In genomic region chr7:27654607-27655276, GRCm38 (mm10) we compare ENCODE assay signal across 10 mouse cellular contexts. TPM values are rescaled to one million over a fixed set of nuclear protein-coding genes. Genes with fewer than 3 reads are reported as not detected.
DNase-seq lines count a peak whose midpoint lies in the region; ATAC-seq lines count a peak whose summit lies in the region.
"Had no signal": no experiment of that assay in that cellular context is flagged by ENCODE, and none has a peak within 500 bp of the region (broad histone marks: within the 10 kb centered on the region; RNA-seq: fewer than 3 reads in every experiment).

No protein-coding gene starts in this region.

- H3K4me3 ChIP-seq in forebrain, embryonic 10.5 days: peak overlapping the region; percentile 60
- H3K4me3 ChIP-seq in forebrain, embryonic 11.5 days (ENCODE audit: low read depth, low read length): no peak overlapping the region
- peak overlapping the region; percentile 64 for H3K4me3 ChIP-seq in forebrain, embryonic 16.5 days (replicated peaks; ENCODE audit: low read length)
- peak overlapping the region; percentile 71 for H3K4me3 ChIP-seq in midbrain, embryonic 13.5 days (replicated peaks)

- H3K27ac ChIP-seq in forebrain, embryonic 10.5 days: no peak overlapping the region
- no peak overlapping the region for H3K27ac ChIP-seq in forebrain, embryonic 11.5 days (ENCODE audit: low read depth, low read length)
- H3K27ac ChIP-seq in forebrain, embryonic 16.5 days (ENCODE audit: low read length): no peak overlapping the region
- H3K27ac ChIP-seq in midbrain, embryonic 13.5 days: peak overlapping the region; percentile 95

- H3K9me3 ChIP-seq in forebrain, embryonic 10.5 days: 0 out of 2 replicates have a peak, but pooled peaks cover 2% of the 10 kb centered on the region
- no peaks in the 10 kb centered on the region for H3K9me3 ChIP-seq in forebrain, embryonic 11.5 days (ENCODE audit: control insufficient read depth, low read length)
- H3K9me3 ChIP-seq in forebrain, embryonic 16.5 days (ENCODE audit: control insufficient read depth, low read length): no peaks in the 10 kb centered on the region
- no peaks in the 10 kb centered on the region for H3K9me3 ChIP-seq in midbrain, embryonic 13.5 days

- peaks cover 32% of the 10 kb centered on the region for H3K4me1 ChIP-seq in forebrain, embryonic 10.5 days
- H3K4me1 ChIP-seq in forebrain, embryonic 11.5 days (replicated peaks; ENCODE audit: control insufficient read depth, insufficient read depth, low read length): no peaks in the 10 kb centered on the region
- peaks cover 22% of the 10 kb centered on the region for H3K4me1 ChIP-seq in forebrain, embryonic 16.5 days (replicated peaks; ENCODE audit: control insufficient read depth, insufficient read depth, low read length)
- H3K4me1 ChIP-seq in midbrain, embryonic 13.5 days (replicated peaks): peaks cover 31% of the 10 kb centered on the region

- 69% methylated on average over 20 of the region's 20 CpGs for WGBS in forebrain, embryonic 10.5 days
- WGBS in forebrain, embryonic 11.5 days: 67% methylated on average over 20 of the region's 20 CpGs
- 64% methylated on average over 20 of the region's 20 CpGs for WGBS in forebrain, embryonic 16.5 days
- 68% methylated on average over 20 of the region's 20 CpGs for WGBS in midbrain, embryonic 13.5 days

- H3K36me3 ChIP-seq in forebrain, embryonic 10.5 days (replicated peaks): peaks cover 35% of the 10 kb centered on the region
- no peaks in the 10 kb centered on the region for H3K36me3 ChIP-seq in forebrain, embryonic 11.5 days (ENCODE audit: control insufficient read depth, insufficient read depth, low read length)
- peaks cover 8% of the 10 kb centered on the region; the same call in 1 of the 2 replicates for H3K36me3 ChIP-seq in forebrain, embryonic 16.5 days (ENCODE audit: control insufficient read depth, insufficient read depth)
- peaks cover 42% of the 10 kb centered on the region for H3K36me3 ChIP-seq in midbrain, embryonic 13.5 days

- H3K9ac ChIP-seq in forebrain, embryonic 11.5 days (ENCODE audit: low read length): no peak overlapping the region
- no peak overlapping the region for H3K9ac ChIP-seq in forebrain, embryonic 16.5 days (replicated peaks; ENCODE audit: low read depth, low read length)
- H3K9ac ChIP-seq in midbrain, embryonic 13.5 days (replicated peaks): no peak overlapping the region

- H3K27me3 ChIP-seq in forebrain, embryonic 10.5 days (ENCODE audit: poor library complexity, severe bottlenecking): peaks cover 81% of the 10 kb centered on the region
- H3K27me3 ChIP-seq in forebrain, embryonic 11.5 days (ENCODE audit: control insufficient read depth, insufficient read depth, low read length): peaks cover 23% of the 10 kb centered on the region
- H3K27me3 ChIP-seq in forebrain, embryonic 16.5 days (replicated peaks; ENCODE audit: control insufficient read depth, insufficient read depth, low read length): no peaks in the 10 kb centered on the region
- H3K27me3 ChIP-seq in midbrain, embryonic 13.5 days: peaks cover 41% of the 10 kb centered on the region

- DNase-seq in forebrain, embryonic 10.5 days (ENCODE audit: extremely low spot score, low spot score): no peak
- no peak for DNase-seq in forebrain, embryonic 11.5 days (ENCODE audit: low spot score)
- peak; percentile 82 for DNase-seq in ZHBTc4 (ENCODE audit: low read depth, low spot score)
- DNase-seq in layer of hippocampus, postnatal 10 days (ENCODE audit: low spot score in 2 of 2): peak; percentile 60 to 64
- peak; percentile 45 for DNase-seq in thymus, postnatal 14 days

- no peak overlapping the region; the same call in 1 of the 2 replicates for H3K4me2 ChIP-seq in forebrain, embryonic 11.5 days (ENCODE audit: low read depth, low read length, severe bottlenecking)
- H3K4me2 ChIP-seq in forebrain, embryonic 16.5 days (ENCODE audit: low read length): peak overlapping the region; percentile 65
- peak overlapping the region; percentile 77 for H3K4me2 ChIP-seq in midbrain, embryonic 13.5 days (replicated peaks)

- ATAC-seq in forebrain, embryonic 11.5 days (replicated peaks; ENCODE audit: low FRiP score): no peak; the same call in 1 of the 2 replicates
- no peak for ATAC-seq in forebrain, embryonic 16.5 days
- no peak for ATAC-seq in midbrain, embryonic 13.5 days
- no peak for ATAC-seq in megakaryocyte, adult 5-6 weeks (ENCODE audit: poor library complexity, severe bottlenecking)
- ATAC-seq: Patski had no signal

RNA-seq across cellular contexts. Expression of gene Ttc9b, which starts 1.0 kb away (rescaled TPM):
- 2.8 and 3.7 TPM in 2 replicates for polyA plus RNA-seq in forebrain, embryonic 10.5 days (2016; fragmentation: Nextera tagmentation; extraction: Ambion mirVana)
- 12.6 and 13.9 TPM in 2 replicates for polyA plus RNA-seq in forebrain, embryonic 11.5 days (2014; fragmentation: Nextera tagmentation; extraction: Ambion mirVana)
- polyA plus RNA-seq in forebrain, embryonic 16.5 days (2015; fragmentation: Nextera tagmentation; extraction: Ambion mirVana): 56.2 and 65.7 TPM in 2 replicates
- total RNA-seq in layer of hippocampus, postnatal 10 days (2021): 100 to 1,000 TPM; 106 to 114 TPM
- 37.0 and 40.5 TPM in 2 replicates for polyA plus RNA-seq in midbrain, embryonic 13.5 days (2015; fragmentation: Nextera tagmentation; extraction: Ambion mirVana)
- not detected in 2 replicates for total RNA-seq in megakaryocyte, adult 5-6 weeks (2015)
- not detected in 2 replicates for total RNA-seq in megakaryocyte, adult 5-6 weeks (2017)
- total RNA-seq: neutrophil, adult 5-6 weeks had no signal

RNA-seq across cellular contexts. Expression of gene Map3k10, which starts 19.7 kb away (rescaled TPM):
- 7.9 and 8.3 TPM in 2 replicates for polyA plus RNA-seq in forebrain, embryonic 10.5 days (2016; fragmentation: Nextera tagmentation; extraction: Ambion mirVana)
- polyA plus RNA-seq in forebrain, embryonic 11.5 days (2014; fragmentation: Nextera tagmentation; extraction: Ambion mirVana): 10.3 and 12.5 TPM in 2 replicates
- 10.6 and 14.3 TPM in 2 replicates for polyA plus RNA-seq in forebrain, embryonic 16.5 days (2015; fragmentation: Nextera tagmentation; extraction: Ambion mirVana)
- 100 to 1,000 TPM; 186 to 195 TPM for total RNA-seq in layer of hippocampus, postnatal 10 days (2021)
- 11.0 and 12.7 TPM in 2 replicates for polyA plus RNA-seq in midbrain, embryonic 13.5 days (2015; fragmentation: Nextera tagmentation; extraction: Ambion mirVana)
- total RNA-seq in megakaryocyte, adult 5-6 weeks (2015): 1.7 and 2.4 TPM in 2 replicates
- total RNA-seq in megakaryocyte, adult 5-6 weeks (2017): 2.3 and 4.3 TPM in 2 replicates

RNA-seq across cellular contexts. Expression of gene Zfp607b, which starts 34.4 kb away (rescaled TPM):
- 6.7 and 7.6 TPM in 2 replicates for polyA plus RNA-seq in forebrain, embryonic 10.5 days (2016; fragmentation: Nextera tagmentation; extraction: Ambion mirVana)
- 7.8 and 10.3 TPM in 2 replicates for polyA plus RNA-seq in forebrain, embryonic 11.5 days (2014; fragmentation: Nextera tagmentation; extraction: Ambion mirVana)
- polyA plus RNA-seq in forebrain, embryonic 16.5 days (2015; fragmentation: Nextera tagmentation; extraction: Ambion mirVana): 13.8 and 14.5 TPM in 2 replicates
- total RNA-seq in layer of hippocampus, postnatal 10 days (2021): 1 to 10 TPM; 9.2 to 9.7 TPM
- polyA plus RNA-seq in midbrain, embryonic 13.5 days (2015; fragmentation: Nextera tagmentation; extraction: Ambion mirVana): 12.8 and 13.2 TPM in 2 replicates
- 0.46 and 1.4 TPM in 2 replicates for total RNA-seq in megakaryocyte, adult 5-6 weeks (2015)
- 0.41 and 1.6 TPM in 2 replicates for total RNA-seq in megakaryocyte, adult 5-6 weeks (2017)

Comparison
In these comparisons a context has a peak if more than half of its experiments do, and no peak if none do; other contexts are left out.
1. DNase-seq: peak in ZHBTc4 (single experiment), layer of hippocampus, postnatal 10 days (2 of 2) and thymus, postnatal 14 days (single experiment); none in forebrain, embryonic 10.5 days (single experiment) and forebrain, embryonic 11.5 days (single experiment).